Mouse (Mus musculus) CH12.LX (cell line): ENCODE measurements around the gene Cfap54. TPM values are rescaled to one million over a fixed set of nuclear protein-coding genes. Genes with fewer than 3 reads are reported as not detected.

Source experiments
- DNase-seq: peaks from one replicate; pipeline ENCODE4 v3.0.0-alpha.2; 2013; ENCODE audit errors: extremely low read depth
- H3K27ac ChIP-seq: 2 replicates; pipeline ENCODE4 v1.5.1; 2012; ENCODE audit warnings: low read depth, mild to moderate bottlenecking, control low read depth, moderate library complexity; ENCODE audit not compliant: insufficient read depth
- H3K27me3 ChIP-seq: replicated peaks from 2 replicates; pipeline ENCODE3; 2012; ENCODE audit warnings: inconsistent platforms
- H3K36me3 ChIP-seq, 2 experiments: replicated peaks in 1 of 2; 2 replicates each; pipeline versions ENCODE3 to v1.6.1; 2012; ENCODE audit warnings: inconsistent platforms in 1 of 2, low read length in 1 of 2, mild to moderate bottlenecking in 1 of 2, mixed read lengths in 1 of 2, moderate library complexity in 1 of 2; ENCODE audit not compliant: control insufficient read depth in 1 of 2, insufficient read depth in 1 of 2
- H3K4me1 ChIP-seq, 2 experiments: 2 replicates each; pipeline ENCODE4 v1.6.1; 2012; ENCODE audit warnings: inconsistent platforms in 1 of 2, moderate library complexity in 1 of 2; ENCODE audit not compliant: insufficient read depth in 2 of 2, control insufficient read depth in 1 of 2
- H3K4me2 ChIP-seq: 2 replicates; pipeline ENCODE4 v1.6.1; 2012; ENCODE audit warnings: low read depth, mild to moderate bottlenecking, control low read depth; ENCODE audit not compliant: poor library complexity, insufficient read depth, severe bottlenecking
- H3K4me3 ChIP-seq, 3 experiments: fragments of 150-350 bp in 1 of 3; sonication (generic) in 1 of 3; replicated peaks in 1 of 3; 2 replicates each; pipeline versions ENCODE3 to v1.5.1; 2011 to 2012; ENCODE audit warnings: low read depth in 2 of 3, low read length in 2 of 3, mild to moderate bottlenecking in 2 of 3, moderate library complexity in 2 of 3, control low read depth in 1 of 3, improper control_type of control experiment in 1 of 3, inconsistent platforms in 1 of 3, mixed read lengths in 1 of 3; ENCODE audit not compliant: poor library complexity in 1 of 3
- H3K79me2 ChIP-seq: replicated peaks from 2 replicates; pipeline ENCODE4 v1.6.1; 2012; ENCODE audit warnings: mild to moderate bottlenecking, moderate library complexity; ENCODE audit not compliant: control insufficient read depth, poor library complexity, insufficient read depth, severe bottlenecking; ENCODE audit errors: extremely low read depth
- H3K9ac ChIP-seq: 2 replicates; pipeline ENCODE4 v1.6.1; 2012; ENCODE audit warnings: low read depth, mild to moderate bottlenecking, control low read depth, moderate library complexity; ENCODE audit not compliant: insufficient read depth
- H3K9me3 ChIP-seq: replicated peaks from 2 replicates; pipeline ENCODE3; 2012; ENCODE audit warnings: low read length, inconsistent platforms, mixed read lengths
- BHLHE40 ChIP-seq: IDR thresholded peaks from 2 replicates; pipeline ENCODE4 v1.6.1; 2011; ENCODE audit warnings: mild to moderate bottlenecking, low read depth, low read length, improper control_type of control experiment
- CHD1 ChIP-seq: IDR thresholded peaks from 2 replicates; pipeline ENCODE4 v1.6.1; 2012; ENCODE audit warnings: low read depth, low read length, improper control_type of control experiment, inconsistent platforms
- CHD2 ChIP-seq: IDR thresholded peaks from 2 replicates; pipeline ENCODE4 v1.6.1; 2011; ENCODE audit warnings: low read length, improper control_type of control experiment
- E2F4 ChIP-seq: IDR thresholded peaks from 2 replicates; pipeline ENCODE4 v1.6.1; 2011; ENCODE audit warnings: low read depth, low read length, improper control_type of control experiment; ENCODE audit not compliant: insufficient replicate concordance
- ELF1 ChIP-seq: IDR thresholded peaks from 2 replicates; pipeline ENCODE4 v1.6.1; 2014; ENCODE audit warnings: low read depth, mild to moderate bottlenecking, inconsistent platforms, low read length, improper control_type of control experiment
- GABPA ChIP-seq: IDR thresholded peaks from 2 replicates; pipeline ENCODE4 v1.6.1; 2012; ENCODE audit warnings: low read depth, low read length, improper control_type of control experiment, inconsistent platforms; ENCODE audit not compliant: insufficient replicate concordance
- HCFC1 ChIP-seq: IDR thresholded peaks from 2 replicates; pipeline ENCODE4 v1.6.1; 2012; ENCODE audit warnings: low read depth, mild to moderate bottlenecking, inconsistent platforms, low read length, improper control_type of control experiment
- IRF4 ChIP-seq: IDR thresholded peaks from 2 replicates; pipeline ENCODE4 v1.6.1; 2014; ENCODE audit warnings: low read depth, mild to moderate bottlenecking, inconsistent platforms, low read length, improper control_type of control experiment
- JUND ChIP-seq: conservative IDR thresholded peaks from 2 replicates; pipeline ENCODE4 v1.6.1; 2011; ENCODE audit warnings: low read depth, low read length, improper control_type of control experiment
- MAX ChIP-seq: IDR thresholded peaks from 2 replicates; pipeline ENCODE4 v1.6.1; 2011; ENCODE audit warnings: low read length, improper control_type of control experiment
- MAZ ChIP-seq: IDR thresholded peaks from 2 replicates; pipeline ENCODE4 v1.6.1; 2012; ENCODE audit warnings: low read depth, mild to moderate bottlenecking, inconsistent platforms, low read length, improper control_type of control experiment, moderate library complexity
- MEF2A ChIP-seq: IDR thresholded peaks from 2 replicates; pipeline ENCODE4 v1.6.1; 2014; ENCODE audit warnings: low read depth, mild to moderate bottlenecking, inconsistent platforms, low read length, improper control_type of control experiment, borderline replicate concordance
- MXI1 ChIP-seq: IDR thresholded peaks from 2 replicates; pipeline ENCODE4 v1.6.1; 2011; ENCODE audit warnings: mild to moderate bottlenecking, low read depth, low read length, improper control_type of control experiment
- MYC ChIP-seq: IDR thresholded peaks from 2 replicates; pipeline ENCODE4 v1.6.1; 2011; ENCODE audit warnings: low read depth, mild to moderate bottlenecking, improper control_type of control experiment, low read length
- NELFE ChIP-seq: IDR thresholded peaks from 2 replicates; pipeline ENCODE4 v1.6.1; 2011; ENCODE audit warnings: low read depth, low read length, improper control_type of control experiment
- NRF1 ChIP-seq: IDR thresholded peaks from 2 replicates; pipeline ENCODE4 v1.6.1; 2014; ENCODE audit warnings: low read depth, mild to moderate bottlenecking, inconsistent platforms, low read length, improper control_type of control experiment, moderate library complexity
- SIN3A ChIP-seq: IDR thresholded peaks from 2 replicates; pipeline ENCODE4 v1.6.1; 2012; ENCODE audit warnings: low read length, improper control_type of control experiment, inconsistent platforms
- TCF12 ChIP-seq: IDR thresholded peaks from 2 replicates; pipeline ENCODE4 v1.6.1; 2014; ENCODE audit warnings: low read depth, mild to moderate bottlenecking, inconsistent platforms, low read length, improper control_type of control experiment
- UBTF ChIP-seq: IDR thresholded peaks from 2 replicates; pipeline ENCODE4 v1.6.1; 2012; ENCODE audit warnings: low read depth, mild to moderate bottlenecking, inconsistent platforms, low read length, improper control_type of control experiment, moderate library complexity
- USF1 ChIP-seq: IDR thresholded peaks from 2 replicates; pipeline ENCODE4 v1.6.1; 2014; ENCODE audit warnings: low read depth, mild to moderate bottlenecking, inconsistent platforms, low read length, improper control_type of control experiment
- USF2 ChIP-seq: conservative IDR thresholded peaks from 2 replicates; pipeline ENCODE4 v1.6.1; 2011; ENCODE audit warnings: low read depth, low read length, improper control_type of control experiment
- ZC3H11A ChIP-seq: IDR thresholded peaks from 2 replicates; pipeline ENCODE4 v1.6.1; 2012; ENCODE audit warnings: low read depth, mild to moderate bottlenecking, inconsistent platforms, low read length, improper control_type of control experiment
- ZKSCAN1 ChIP-seq: IDR thresholded peaks from 2 replicates; pipeline ENCODE4 v1.6.1; 2012; ENCODE audit warnings: low read depth, inconsistent platforms, low read length, improper control_type of control experiment, borderline replicate concordance
- ZNF384 ChIP-seq: IDR thresholded peaks from 2 replicates; pipeline ENCODE4 v1.6.1; 2012; ENCODE audit warnings: low read depth, low read length, improper control_type of control experiment, inconsistent platforms
- dilution Hi-C: fragments of 300-500 bp; cut with MboI; formaldehyde crosslinking; loops from 2 replicates; pipeline ENCODE4 v1.14.3; 2020; ENCODE audit warnings: low sequenced_read_pairs; ENCODE audit not compliant: extremely low pct_unique_long_range_greater_than_20kb, extremely low pct_ligation_motif_present
- in situ Hi-C: fragments of 300-500 bp; cut with MboI; formaldehyde crosslinking; loops from 3 replicates; pipeline ENCODE4 v1.14.3; 2019; ENCODE audit warnings: low sequenced_read_pairs, low pct_ligation_motif_present, low pct_unique_long_range_greater_than_20kb, mixed read lengths
- polyA plus RNA-seq: library from polyadenylated mRNA; unstranded; fragments of >175 nt; gene quantifications from 2 replicates; pipeline ENCODE4 v1.2.1, GENCODE M21; 2012; ENCODE audit warnings: low read depth; ENCODE audit not compliant: insufficient read length
- total RNA-seq, 2 experiments: library from RNA; depleted of rRNA; stranded (reverse); fragments of 300-350 nt in 1 of 2; fragments of >200 nt in 1 of 2; gene quantifications; 2 replicates each; pipeline ENCODE4 v1.2.3; 2012 to 2014

Cfap54 gene
- total and polyA plus RNA-seq, 3 experiments = 0.38 to 1.3 (median 1.3) TPM

GRCm38 (mm10) chr10:92950044-92950443 is 131.4 kb downstream of the Cfap54 start:
- dilution Hi-C loops = no loop called here

DNA sequence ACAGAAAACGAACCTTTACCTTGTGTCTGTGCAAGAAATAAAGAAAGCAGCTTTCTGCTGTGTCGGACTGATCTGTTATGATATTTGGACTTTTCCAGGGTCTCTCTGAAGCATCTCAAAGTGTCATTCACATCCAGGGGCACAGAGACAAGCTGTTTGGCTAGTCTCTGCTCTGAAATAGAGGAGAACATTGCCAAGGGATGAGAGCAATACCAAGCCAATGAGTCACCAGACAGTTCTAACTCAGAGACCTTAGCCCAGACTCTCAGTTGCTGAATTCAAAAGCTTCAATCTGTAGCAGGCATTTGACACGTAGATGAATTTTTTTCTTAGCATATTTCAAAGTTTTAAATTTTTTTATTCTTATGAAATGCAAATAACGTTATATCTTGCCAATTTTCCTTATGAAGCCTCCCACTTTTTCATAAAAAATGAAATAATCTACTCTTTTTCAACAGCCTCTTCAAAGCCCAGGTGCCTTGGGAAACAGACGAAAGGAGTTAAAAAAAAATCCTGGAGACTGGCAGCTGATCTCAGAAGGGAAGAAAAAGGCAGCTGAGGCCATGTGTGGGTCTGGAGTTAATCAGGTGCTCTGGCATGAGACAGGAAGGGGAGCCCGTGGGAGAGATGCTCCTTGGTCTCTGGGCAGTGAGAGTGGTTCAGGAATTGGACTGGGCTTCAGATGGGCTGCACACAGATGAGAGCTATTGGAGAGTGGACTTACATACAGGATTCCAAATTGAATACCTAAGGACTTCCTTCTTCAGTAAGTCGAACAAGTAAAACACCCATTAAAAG is 138.4 kb downstream of the Cfap54 start:
- Histone ChIP-seq H3K9me3 (no peaks in the 10 kb centered on the region), H3K79me2 (no peaks in the 10 kb centered on the region), H3K27me3 (no peaks in the 10 kb centered on the region), H3K9ac (no peak overlapping the region), H3K4me1 (peaks cover 2 to 4% of the 10 kb centered on the region in 2 experiments; a peak in 2 of 4 replicates), H3K4me2 (no peak overlapping the region), H3K27ac (no peak overlapping the region), H3K36me3 (no peaks in the 10 kb centered on the region), H3K4me3 (no peak overlapping the region)
- TF ChIP-seq ZKSCAN1 (no peak), USF2 (no peak), ZNF384 (no peak), IRF4 (no peak), MEF2A (no peak), ZC3H11A (no peak), MYC (no peak), USF1 (no peak), NELFE (no peak), MXI1 (no peak), CHD1 (no peak), NRF1 (no peak), E2F4 (no peak), ELF1 (no peak), CHD2 (no peak), BHLHE40 (no peak), MAX (no peak), MAZ (no peak), TCF12 (no peak), UBTF (no peak)
- dilution Hi-C loops (no loop called here), in situ Hi-C loops (no loop called here)
- DNase-seq = no peak

More at GRCm38 (mm10) chr10:92950044-92950443, 131.4 kb downstream of the Cfap54 start:
- no peaks in the 10 kb centered on the region for H3K79me2 ChIP-seq
- no peaks in the 10 kb centered on the region for H3K36me3 ChIP-seq
- TF ChIP-seq GABPA = no peak
- no peak for TF ChIP-seq JUND
- no peak for TF ChIP-seq HCFC1
- no peak for TF ChIP-seq SIN3A
- no peak for TF ChIP-seq USF1
- H3K4me3 ChIP-seq = no peak overlapping the region
- H3K4me2 ChIP-seq = no peak overlapping the region
- H3K4me1 ChIP-seq = no peaks in the 10 kb centered on the region
- H3K9ac ChIP-seq = no peak overlapping the region
- H3K9me3 ChIP-seq = no peaks in the 10 kb centered on the region
- H3K27me3 ChIP-seq = no peaks in the 10 kb centered on the region
- DNase-seq = no peak
- in situ Hi-C loops = no loop called here
- no peak overlapping the region for H3K27ac ChIP-seq
